Mouse (Mus musculus): Measurements from ENCODE around the gene Rbm5. TPM values are rescaled to one million over a fixed set of nuclear protein-coding genes. Genes with fewer than 3 reads are reported as not detected.

Rbm5 gene
- 306 TPM for polyA plus RNA-seq (2017; shearing (Covaris generic))

GRCm38 (mm10) chr9:107770374-107771290, at the start of gene Rbm5:
Rbm5 (minus strand) TSS chr9:107770996.

GRCm38 (mm10) chr9:107709697-107710483, 60.9 kb downstream of the Rbm5 start, which contains the start of gene Sema3f:
Sema3f (minus strand) TSS chr9:107710475.

Other genes starting within 250 kb of the Rbm5 start
- 55.2 TPM for gene Tmem115, start 237.1 kb downstream of the Rbm5 start, polyA plus RNA-seq (2017; shearing (Covaris generic))
- 27.9 TPM for gene Cyb561d2, start 228.8 kb downstream of the Rbm5 start, polyA plus RNA-seq (2017; shearing (Covaris generic))
- 47.6 TPM for gene Nprl2, start 228.8 kb downstream of the Rbm5 start, polyA plus RNA-seq (2017; shearing (Covaris generic))
- 3.1 TPM for gene Zmynd10, start 223.7 kb downstream of the Rbm5 start, polyA plus RNA-seq (2017; shearing (Covaris generic))
- 165 TPM for gene Rassf1, start 219.4 kb downstream of the Rbm5 start, polyA plus RNA-seq (2017; shearing (Covaris generic))
- 39.7 TPM for gene Tusc2, start 207.7 kb downstream of the Rbm5 start, polyA plus RNA-seq (2017; shearing (Covaris generic))
- 3.9 TPM for gene Hyal2, start 203.1 kb downstream of the Rbm5 start, polyA plus RNA-seq (2017; shearing (Covaris generic))
- 1.8 TPM for gene Hyal1, start 194.1 kb downstream of the Rbm5 start, polyA plus RNA-seq (2017; shearing (Covaris generic))
- gene Naa80, start 192.1 kb downstream of the Rbm5 start, polyA plus RNA-seq (2017; shearing (Covaris generic)): 11.1 TPM
- 0.35 TPM for gene Hyal3, start 190.2 kb downstream of the Rbm5 start, polyA plus RNA-seq (2017; shearing (Covaris generic))
- 17.4 TPM for gene Ifrd2, start 183.4 kb downstream of the Rbm5 start, polyA plus RNA-seq (2017; shearing (Covaris generic))
- gene Sema3b, start 161.8 kb downstream of the Rbm5 start, polyA plus RNA-seq (2017; shearing (Covaris generic)): not detected
- 638 TPM for gene Gnai2, start 135.6 kb downstream of the Rbm5 start, polyA plus RNA-seq (2017; shearing (Covaris generic))
- 1.6 TPM for gene Slc38a3, start 101.5 kb downstream of the Rbm5 start, polyA plus RNA-seq (2017; shearing (Covaris generic))
- 9.1 TPM for gene Gnat1, start 91.3 kb downstream of the Rbm5 start, polyA plus RNA-seq (2017; shearing (Covaris generic))
- gene Sema3f, start 60.5 kb downstream of the Rbm5 start, polyA plus RNA-seq (2017; shearing (Covaris generic)): 0.22 TPM
- gene Rbm6, start 102.2 kb upstream of the Rbm5 start, polyA plus RNA-seq (2017; shearing (Covaris generic)): 110 TPM
- 19.9 TPM for gene Mon1a, start 117.2 kb upstream of the Rbm5 start, polyA plus RNA-seq (2017; shearing (Covaris generic))
- not detected for gene Mst1r, start 135.9 kb upstream of the Rbm5 start, polyA plus RNA-seq (2017; shearing (Covaris generic))
- gene Actl11, start 157.5 kb upstream of the Rbm5 start, polyA plus RNA-seq (2017; shearing (Covaris generic)): not detected
- gene Camkv, start 164.7 kb upstream of the Rbm5 start, polyA plus RNA-seq (2017; shearing (Covaris generic)): not detected
- 2.0 TPM for gene Traip, start 179.1 kb upstream of the Rbm5 start, polyA plus RNA-seq (2017; shearing (Covaris generic))
- 150 TPM for gene Uba7, start 204.5 kb upstream of the Rbm5 start, polyA plus RNA-seq (2017; shearing (Covaris generic))
- gene Gm20661, start 212.1 kb upstream of the Rbm5 start, polyA plus RNA-seq (2017; shearing (Covaris generic)): not detected
- 0.61 TPM for gene Inka1, start 214.9 kb upstream of the Rbm5 start, polyA plus RNA-seq (2017; shearing (Covaris generic))
- gene Cdhr4, start 221.5 kb upstream of the Rbm5 start, polyA plus RNA-seq (2017; shearing (Covaris generic)): not detected
- gene Gm20662, start 225.4 kb upstream of the Rbm5 start, polyA plus RNA-seq (2017; shearing (Covaris generic)): not detected
- 146 TPM for gene Ip6k1, start 231.5 kb upstream of the Rbm5 start, polyA plus RNA-seq (2017; shearing (Covaris generic))

All from effector memory CD4-positive, alpha-beta T cell, adult 5 months (primary cell).